Mouse (Mus musculus): ENCODE data around the gene Spred2. TPM values are rescaled to one million over a fixed set of nuclear protein-coding genes. Genes with fewer than 3 reads are reported as not detected.

Gene Spred2
- polyA plus RNA-seq, 1 experiment from 2014 or later, result 5.0 TPM

- no peaks in the 10 kb centered on the region for H3K36me3 ChIP-seq (ENCODE audit: control insufficient read depth, insufficient read depth, low read length)
- H3K27me3 ChIP-seq (ENCODE audit: control insufficient read depth, insufficient read depth, low read length), result no peaks in the 10 kb centered on the region
- ATAC-seq (ENCODE audit: insufficient read depth, low FRiP score), result no peak
- no peaks in the 10 kb centered on the region for H3K9me3 ChIP-seq (replicated peaks; ENCODE audit: control insufficient read depth, low read length)
- H3K9ac ChIP-seq (ENCODE audit: low read length), result no peak overlapping the region
- H3K4me1 ChIP-seq (ENCODE audit: control insufficient read depth, insufficient read depth, low read length), result peaks cover 8% of the 10 kb centered on the region
- H3K4me3 ChIP-seq (replicated peaks; ENCODE audit: low read length), result no peak overlapping the region
- WGBS, result 82% methylated on average over 4 of the region's 4 CpGs
- no peak overlapping the region for H3K4me2 ChIP-seq (ENCODE audit: low read depth, low read length)
- no peak overlapping the region for H3K27ac ChIP-seq (ENCODE audit: low read length)
Observed at GRCm38 (mm10) chr11:20037739-20038138, 113.6 kb downstream of the Spred2 start.

- no peaks in the 10 kb centered on the region for H3K36me3 ChIP-seq (ENCODE audit: control insufficient read depth, insufficient read depth, low read length)
- no peak overlapping the region for H3K27ac ChIP-seq (ENCODE audit: low read length)
- ATAC-seq (ENCODE audit: insufficient read depth, low FRiP score), result no peak; the same call in 1 of the 2 replicates
- H3K9me3 ChIP-seq (replicated peaks; ENCODE audit: control insufficient read depth, low read length), result no peaks in the 10 kb centered on the region
- H3K4me2 ChIP-seq (ENCODE audit: low read depth, low read length), result no peak overlapping the region
- no peak overlapping the region for H3K9ac ChIP-seq (ENCODE audit: low read length)
- H3K27me3 ChIP-seq (ENCODE audit: control insufficient read depth, insufficient read depth, low read length), result no peaks in the 10 kb centered on the region
- H3K4me1 ChIP-seq (ENCODE audit: control insufficient read depth, insufficient read depth, low read length), result peaks cover 8% of the 10 kb centered on the region
- no peak overlapping the region for H3K4me3 ChIP-seq (replicated peaks; ENCODE audit: low read length)
- 41% methylated on average over 8 of the region's 8 CpGs for WGBS
Observed at GRCm38 (mm10) chr11:20038723-20039122, 114.5 kb downstream of the Spred2 start.

- H3K27me3 ChIP-seq (ENCODE audit: control insufficient read depth, insufficient read depth, low read length), result no peaks in the 10 kb centered on the region
- peaks cover 8% of the 10 kb centered on the region for H3K4me1 ChIP-seq (ENCODE audit: control insufficient read depth, insufficient read depth, low read length)
- no peak overlapping the region for H3K27ac ChIP-seq (ENCODE audit: low read length)
- H3K36me3 ChIP-seq (ENCODE audit: control insufficient read depth, insufficient read depth, low read length), result no peaks in the 10 kb centered on the region
- H3K9me3 ChIP-seq (replicated peaks; ENCODE audit: control insufficient read depth, low read length), result no peaks in the 10 kb centered on the region
- 41% methylated on average over 6 of the region's 6 CpGs for WGBS
- no peak overlapping the region for H3K4me2 ChIP-seq (ENCODE audit: low read depth, low read length)
- no peak; the same call in 1 of the 2 replicates for ATAC-seq (ENCODE audit: insufficient read depth, low FRiP score)
- H3K4me3 ChIP-seq (replicated peaks; ENCODE audit: low read length), result no peak overlapping the region
- H3K9ac ChIP-seq (ENCODE audit: low read length), result 0 out of 2 replicates have a peak overlapping the region, but pooled peaks have one; percentile 7
Observed at GRCm38 (mm10) chr11:20041164-20041920, 117.2 kb downstream of the Spred2 start.

- Histone ChIP-seq H3K4me1 (ENCODE audit: control insufficient read depth, insufficient read depth, low read length) (peaks cover 8% of the 10 kb centered on the region), H3K27ac (ENCODE audit: low read length) (no peak overlapping the region), H3K9ac (ENCODE audit: low read length) (no peak overlapping the region), H3K4me2 (ENCODE audit: low read depth, low read length) (no peak overlapping the region), H3K27me3 (ENCODE audit: control insufficient read depth, insufficient read depth, low read length) (no peaks in the 10 kb centered on the region), H3K36me3 (ENCODE audit: control insufficient read depth, insufficient read depth, low read length) (no peaks in the 10 kb centered on the region), H3K4me3 (replicated peaks; ENCODE audit: low read length) (no peak overlapping the region), H3K9me3 (replicated peaks; ENCODE audit: control insufficient read depth, low read length) (no peaks in the 10 kb centered on the region)
- no peak for ATAC-seq (ENCODE audit: insufficient read depth, low FRiP score)
- 74% methylated on average over 4 of the region's 4 CpGs for WGBS
Observed at GRCm38 (mm10) chr11:20042106-20042505, 117.9 kb downstream of the Spred2 start.

- ATAC-seq (ENCODE audit: insufficient read depth, low FRiP score), result no peak
- Histone ChIP-seq H3K4me3 (replicated peaks; ENCODE audit: low read length) (no peak overlapping the region), H3K27me3 (ENCODE audit: control insufficient read depth, insufficient read depth, low read length) (no peaks in the 10 kb centered on the region), H3K4me2 (ENCODE audit: low read depth, low read length) (no peak overlapping the region), H3K4me1 (ENCODE audit: control insufficient read depth, insufficient read depth, low read length) (peaks cover 8% of the 10 kb centered on the region), H3K27ac (ENCODE audit: low read length) (no peak overlapping the region), H3K36me3 (ENCODE audit: control insufficient read depth, insufficient read depth, low read length) (no peaks in the 10 kb centered on the region), H3K9me3 (replicated peaks; ENCODE audit: control insufficient read depth, low read length) (no peaks in the 10 kb centered on the region), H3K9ac (ENCODE audit: low read length) (no peak overlapping the region)
- 81% methylated on average over 4 of the region's 4 CpGs for WGBS
Observed at GRCm38 (mm10) chr11:20043256-20043655, 119.1 kb downstream of the Spred2 start.

GRCm38 (mm10) chr11:20045586-20045985 lies 121.4 kb downstream of the Spred2 start:
- no peaks in the 10 kb centered on the region for H3K36me3 ChIP-seq (ENCODE audit: control insufficient read depth, insufficient read depth, low read length)
- H3K9me3 ChIP-seq (replicated peaks; ENCODE audit: control insufficient read depth, low read length), result no peaks in the 10 kb centered on the region
- H3K4me2 ChIP-seq (ENCODE audit: low read depth, low read length), result no peak overlapping the region
- H3K4me1 ChIP-seq (ENCODE audit: control insufficient read depth, insufficient read depth, low read length), result peaks cover 8% of the 10 kb centered on the region
- H3K4me3 ChIP-seq (replicated peaks; ENCODE audit: low read length), result no peak overlapping the region
- no peaks in the 10 kb centered on the region for H3K27me3 ChIP-seq (ENCODE audit: control insufficient read depth, insufficient read depth, low read length)
- ATAC-seq (ENCODE audit: insufficient read depth, low FRiP score), result no peak
- WGBS, result 80% methylated on average over 3 of the region's 3 CpGs
- no peak overlapping the region for H3K9ac ChIP-seq (ENCODE audit: low read length)
- H3K27ac ChIP-seq (ENCODE audit: low read length), result no peak overlapping the region

GRCm38 (mm10) chr11:20052814-20053536 lies 128.8 kb downstream of the Spred2 start:
- Histone ChIP-seq H3K4me2 (ENCODE audit: low read depth, low read length) (no peak overlapping the region), H3K4me1 (ENCODE audit: control insufficient read depth, insufficient read depth, low read length) (no peaks in the 10 kb centered on the region), H3K27ac (ENCODE audit: low read length) (peak overlapping the region; percentile 19), H3K36me3 (ENCODE audit: control insufficient read depth, insufficient read depth, low read length) (peaks cover 8% of the 10 kb centered on the region; the same call in 1 of the 2 replicates), H3K9ac (ENCODE audit: low read length) (no peak overlapping the region), H3K4me3 (replicated peaks; ENCODE audit: low read length) (no peak overlapping the region), H3K9me3 (replicated peaks; ENCODE audit: control insufficient read depth, low read length) (0 out of 2 replicates have a peak, but pooled peaks cover 3% of the 10 kb centered on the region), H3K27me3 (ENCODE audit: control insufficient read depth, insufficient read depth, low read length) (no peaks in the 10 kb centered on the region)
- WGBS, result 50% methylated on average over 13 of the region's 13 CpGs
- ATAC-seq (ENCODE audit: insufficient read depth, low FRiP score), result no peak

- Histone ChIP-seq H3K27ac (ENCODE audit: low read length) (no peak overlapping the region), H3K4me3 (replicated peaks; ENCODE audit: low read length) (no peak overlapping the region), H3K9ac (ENCODE audit: low read length) (no peak overlapping the region), H3K9me3 (replicated peaks; ENCODE audit: control insufficient read depth, low read length) (0 out of 2 replicates have a peak, but pooled peaks cover 3% of the 10 kb centered on the region), H3K27me3 (ENCODE audit: control insufficient read depth, insufficient read depth, low read length) (no peaks in the 10 kb centered on the region), H3K4me1 (ENCODE audit: control insufficient read depth, insufficient read depth, low read length) (no peaks in the 10 kb centered on the region), H3K4me2 (ENCODE audit: low read depth, low read length) (no peak overlapping the region), H3K36me3 (ENCODE audit: control insufficient read depth, insufficient read depth, low read length) (peaks cover 12% of the 10 kb centered on the region; the same call in 1 of the 2 replicates)
- ATAC-seq (ENCODE audit: insufficient read depth, low FRiP score), result no peak
- WGBS, result 77% methylated on average over 3 of the region's 3 CpGs
Observed at GRCm38 (mm10) chr11:20053951-20054350, 129.8 kb downstream of the Spred2 start.

- 0 out of 2 replicates have a peak, but pooled peaks cover 3% of the 10 kb centered on the region for H3K9me3 ChIP-seq (replicated peaks; ENCODE audit: control insufficient read depth, low read length)
- H3K27me3 ChIP-seq (ENCODE audit: control insufficient read depth, insufficient read depth, low read length), result no peaks in the 10 kb centered on the region
- no peak for ATAC-seq (ENCODE audit: insufficient read depth, low FRiP score)
- no peaks in the 10 kb centered on the region for H3K4me1 ChIP-seq (ENCODE audit: control insufficient read depth, insufficient read depth, low read length)
- WGBS, result 43% methylated on average over 5 of the region's 5 CpGs
- H3K9ac ChIP-seq (ENCODE audit: low read length), result no peak overlapping the region
- no peak overlapping the region for H3K4me2 ChIP-seq (ENCODE audit: low read depth, low read length)
- no peak overlapping the region for H3K4me3 ChIP-seq (replicated peaks; ENCODE audit: low read length)
- no peak overlapping the region for H3K27ac ChIP-seq (ENCODE audit: low read length)
- H3K36me3 ChIP-seq (ENCODE audit: control insufficient read depth, insufficient read depth, low read length), result peaks cover 15% of the 10 kb centered on the region; the same call in 1 of the 2 replicates
Observed at GRCm38 (mm10) chr11:20054617-20055016, 130.4 kb downstream of the Spred2 start.

Data from stomach, embryonic 16.5 days (tissue).